In the genomic region with DNA sequence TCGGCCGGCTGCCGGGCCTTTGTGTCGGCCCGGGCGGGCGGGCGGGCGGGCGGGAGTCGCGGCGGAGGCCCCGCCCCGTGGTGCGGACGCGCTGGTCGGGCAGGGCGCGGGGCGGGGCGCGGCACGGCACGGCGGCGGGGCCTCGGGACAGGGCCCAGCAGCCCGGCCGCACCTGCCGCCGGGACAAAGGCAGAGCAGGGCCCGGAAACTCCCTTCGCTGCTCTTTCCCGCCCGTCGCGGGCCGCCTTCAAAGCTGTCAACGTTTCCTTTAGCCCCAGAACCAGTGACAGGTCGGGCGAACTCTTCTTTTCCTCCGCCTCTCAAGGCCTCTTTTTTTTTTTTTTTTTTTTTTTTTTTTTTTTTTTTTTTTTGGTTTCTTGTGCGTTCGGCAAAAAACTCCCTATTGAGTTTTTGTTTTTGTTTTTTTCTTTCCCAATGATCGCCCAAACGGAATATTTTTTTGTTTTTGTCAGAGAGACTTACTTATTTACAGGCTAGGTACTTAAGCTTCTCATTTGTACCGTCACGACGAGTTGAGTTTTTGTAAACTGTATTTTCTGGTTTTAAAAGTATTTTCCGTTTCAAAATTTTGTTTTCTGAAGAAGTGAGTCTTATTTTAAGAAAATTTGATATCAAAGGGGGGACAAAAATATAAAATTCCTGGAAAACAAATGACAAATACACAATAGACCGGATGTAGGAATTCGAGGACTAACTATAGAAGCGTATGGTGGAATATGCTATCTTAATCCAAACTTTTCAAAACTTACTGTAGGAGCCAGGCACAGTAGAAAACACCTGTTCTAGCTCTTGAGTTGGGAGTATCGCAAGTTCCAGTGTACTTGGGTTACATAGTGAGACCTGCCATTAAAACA, we compare ENCODE assay signal across 8 mouse cellular contexts. TPM values are rescaled to one million over a fixed set of nuclear protein-coding genes. Genes with fewer than 3 reads are reported as not detected.
A peak's percentile ranks its signal among the peaks of the same experiment; 100 is the strongest.
DNase-seq lines count a peak whose midpoint lies in the region; ATAC-seq lines count a peak whose summit lies in the region.

No protein-coding gene starts in this region.

- H3K9me3 ChIP-seq in heart, embryonic 10.5 days = no peaks in the 10 kb centered on the region
- H3K9me3 ChIP-seq in neural tube, embryonic 14.5 days (ENCODE audit: control insufficient read depth, low read length) = no peaks in the 10 kb centered on the region

- peak; percentile 65 for DNase-seq in urinary bladder, postnatal 25 days (ENCODE audit: low spot score)
- DNase-seq in urinary bladder, adult 2 months (ENCODE audit: low spot score) = no peak
- DNase-seq in embryo, embryonic 11 days = peak; percentile 92
- peak; percentile 88 for DNase-seq in heart, embryonic 10.5 days (ENCODE audit: low spot score)
- DNase-seq in kidney, adult 9 months = peak; percentile 78
- peak; percentile 78 for DNase-seq in lung, adult 18-20 months
- peak; percentile 79 to 83 for DNase-seq in thymus, postnatal 10 days (ENCODE audit: low spot score in 2 of 2)

- H3K4me1 ChIP-seq in heart, embryonic 10.5 days = peaks cover 17% of the 10 kb centered on the region
- peaks cover 23% of the 10 kb centered on the region for H3K4me1 ChIP-seq in neural tube, embryonic 14.5 days (ENCODE audit: control insufficient read depth, insufficient read depth, low read length)

- peak overlapping the region; percentile 86 for H3K4me3 ChIP-seq in heart, embryonic 10.5 days
- H3K4me3 ChIP-seq in neural tube, embryonic 14.5 days (ENCODE audit: low read depth, low read length) = peak overlapping the region; percentile 72

- H3K4me2 ChIP-seq in neural tube, embryonic 14.5 days (ENCODE audit: low read depth, low read length) = peak overlapping the region; percentile 35

- peak; percentile 92 for ATAC-seq in neural tube, embryonic 14.5 days (ENCODE audit: low read depth)

- WGBS in heart, embryonic 10.5 days = 5% methylated on average over 50 of the region's 56 CpGs
- 9% methylated on average over 30 of the region's 56 CpGs for WGBS in neural tube, embryonic 14.5 days

- H3K36me3 ChIP-seq in heart, embryonic 10.5 days = peaks cover 62% of the 10 kb centered on the region
- H3K36me3 ChIP-seq in neural tube, embryonic 14.5 days (ENCODE audit: control insufficient read depth, insufficient read depth, low read length) = peaks cover 24% of the 10 kb centered on the region

- H3K27me3 ChIP-seq in heart, embryonic 10.5 days (ENCODE audit: insufficient read depth, poor library complexity, severe bottlenecking) = no peaks in the 10 kb centered on the region
- no peaks in the 10 kb centered on the region for H3K27me3 ChIP-seq in neural tube, embryonic 14.5 days (ENCODE audit: control insufficient read depth, insufficient read depth, low read length)

- H3K9ac ChIP-seq in neural tube, embryonic 14.5 days (replicated peaks; ENCODE audit: low read depth, low read length) = peak overlapping the region; percentile 91

- H3K27ac ChIP-seq in heart, embryonic 10.5 days = peak overlapping the region; percentile 99
- H3K27ac ChIP-seq in neural tube, embryonic 14.5 days (ENCODE audit: low read depth, low read length) = peak overlapping the region; percentile 98

RNA-seq across cellular contexts. Expression of a gene that starts 0.6 kb away (rescaled TPM):
- polyA plus RNA-seq in urinary bladder, adult 2 months (2012; rRNA removed) = 51.0 and 68.7 TPM in 2 replicates
- polyA plus RNA-seq in heart, embryonic 10.5 days (2016; fragmentation: Nextera tagmentation; extraction: Ambion mirVana) = 85.5 and 133 TPM in 2 replicates
- 53.3 and 58.1 TPM in 2 replicates for polyA plus RNA-seq in neural tube, embryonic 14.5 days (2014; fragmentation: Nextera tagmentation; extraction: Ambion mirVana)

RNA-seq across cellular contexts. Expression of a gene that starts 0.6 kb away (rescaled TPM):
- polyA plus RNA-seq in urinary bladder, adult 2 months (2012; rRNA removed) = 21.5 and 26.9 TPM in 2 replicates
- polyA plus RNA-seq in heart, embryonic 10.5 days (2016; fragmentation: Nextera tagmentation; extraction: Ambion mirVana) = 121 and 132 TPM in 2 replicates
- 94.3 and 104 TPM in 2 replicates for polyA plus RNA-seq in neural tube, embryonic 14.5 days (2014; fragmentation: Nextera tagmentation; extraction: Ambion mirVana)

RNA-seq across cellular contexts. Expression of a gene that starts 18.1 kb away (rescaled TPM):
- 269 and 320 TPM in 2 replicates for polyA plus RNA-seq in urinary bladder, adult 2 months (2012; rRNA removed)
- 290 and 338 TPM in 2 replicates for polyA plus RNA-seq in heart, embryonic 10.5 days (2016; fragmentation: Nextera tagmentation; extraction: Ambion mirVana)
- polyA plus RNA-seq in neural tube, embryonic 14.5 days (2014; fragmentation: Nextera tagmentation; extraction: Ambion mirVana) = 336 TPM in 2 replicates

RNA-seq across cellular contexts. Expression of a gene that starts 18.4 kb away (rescaled TPM):
- polyA plus RNA-seq in urinary bladder, adult 2 months (2012; rRNA removed) = 84.7 and 102 TPM in 2 replicates
- polyA plus RNA-seq in heart, embryonic 10.5 days (2016; fragmentation: Nextera tagmentation; extraction: Ambion mirVana) = 41.2 and 46.7 TPM in 2 replicates
- 64.9 and 67.5 TPM in 2 replicates for polyA plus RNA-seq in neural tube, embryonic 14.5 days (2014; fragmentation: Nextera tagmentation; extraction: Ambion mirVana)
